Mouse (Mus musculus): ENCODE measurements around the gene Tarbp1.

- no peak for TF ChIP-seq ZNF384 (IDR thresholded peaks at IDR 0.05; ENCODE audit: low read depth, low read length)
- no peak for TF ChIP-seq MAFK (IDR thresholded peaks at IDR 0.05; ENCODE audit: insufficient read depth, low read depth, low read length)
- no peak for TF ChIP-seq HCFC1 (IDR thresholded peaks at IDR 0.05; ENCODE audit: borderline replicate concordance, insufficient read depth, low read length)
- TF ChIP-seq CHD2 (IDR thresholded peaks at IDR 0.05; ENCODE audit: low read depth, low read length), result no peak
- TF ChIP-seq ZC3H11A (IDR thresholded peaks at IDR 0.05; ENCODE audit: borderline replicate concordance, low read depth, low read length), result no peak
These were observed 10.8 kb downstream of the Tarbp1 start for GRCm38 (mm10) chr8:126464071-126464470.
